Mouse (Mus musculus): ENCODE results near the gene Rhoq.

- TF ChIP-seq CTCF (IDR thresholded peaks at IDR 0.05; ENCODE audit: low read depth, low read length) (no peak), GATA1 (IDR thresholded peaks at IDR 0.05; ENCODE audit: borderline replicate concordance, low read length) (no peak), TAL1 (conservative IDR thresholded peaks at IDR 0.05; ENCODE audit: low read depth, low read length) (no peak), POLR2AphosphoS5 (IDR thresholded peaks at IDR 0.05; ENCODE audit: insufficient replicate concordance, low read depth, low read length) (no peak), GATA2 (IDR thresholded peaks at IDR 0.05; ENCODE audit: borderline replicate concordance, low read depth, low read length) (no peak)
Measured at GRCm38 (mm10) chr17:86926836-86927235, 36.0 kb upstream of the Rhoq start.
